Mouse (Mus musculus) kidney, embryonic 14.5 days (tissue): ENCODE results near the gene Sdk1. TPM values are rescaled to one million over a fixed set of nuclear protein-coding genes. Genes with fewer than 3 reads are reported as not detected.

Experiments used
- ATAC-seq: fragments of 200-750 bp; cut with Nextera tagmentation; 2 replicates; pipeline ENCODE4 v1.8.0; 2017; ENCODE audit warnings: moderate number of reproducible peaks, mild to moderate bottlenecking, moderate TSS enrichment, moderate library complexity; ENCODE audit not compliant: low FRiP score, low TSS enrichment
- H3K27ac ChIP-seq: fragments of 300-500 bp; sonication (generic); 2 replicates; pipeline ENCODE4 v1.5.1; 2014; ENCODE audit warnings: low read depth, mild to moderate bottlenecking, low read length, moderate library complexity, mixed read lengths
- H3K27me3 ChIP-seq: fragments of 300-500 bp; sonication (generic); 2 replicates; pipeline ENCODE4 v1.6.1; 2014; ENCODE audit warnings: mild to moderate bottlenecking, low read length; ENCODE audit not compliant: control insufficient read depth, insufficient read depth
- H3K36me3 ChIP-seq: fragments of 300-500 bp; sonication (generic); 2 replicates; pipeline ENCODE4 v1.6.1; 2014; ENCODE audit warnings: low read length, mixed read lengths; ENCODE audit not compliant: control insufficient read depth, insufficient read depth
- H3K4me1 ChIP-seq: fragments of 300-500 bp; sonication (generic); 2 replicates; pipeline ENCODE4 v1.6.1; 2014; ENCODE audit warnings: low read length, mixed read lengths; ENCODE audit not compliant: control insufficient read depth, insufficient read depth
- H3K4me2 ChIP-seq: fragments of 300-500 bp; sonication (generic); replicated peaks from 2 replicates; pipeline ENCODE4 v1.6.1; 2014; ENCODE audit warnings: low read depth, mild to moderate bottlenecking, low read length
- H3K4me3 ChIP-seq: fragments of 300-500 bp; sonication (generic); 2 replicates; pipeline ENCODE4 v1.5.1; 2014; ENCODE audit warnings: mild to moderate bottlenecking, low read length
- H3K9ac ChIP-seq: fragments of 300-500 bp; sonication (generic); 2 replicates; pipeline ENCODE4 v1.6.1; 2014; ENCODE audit warnings: low read depth, mild to moderate bottlenecking, low read length, moderate library complexity
- H3K9me3 ChIP-seq: fragments of 300-500 bp; sonication (generic); 2 replicates; pipeline ENCODE4 v1.6.1; 2016; ENCODE audit warnings: low read length; ENCODE audit not compliant: control insufficient read depth
- WGBS: fragments of 180-500 bp; shearing (Covaris S2); extraction: QIAGEN DNeasy Blood & Tissue Kit; methylation state at CpG from one replicate; pipeline ENCODE4 v1.1.7; 2014; 5-methylcytosine and 5-hydroxymethylcytosine counted together
- polyA plus RNA-seq: library from polyadenylated mRNA; unstranded; fragments of >200 nt; fragmentation: Nextera tagmentation; extraction: Ambion mirVana; gene quantifications from 2 replicates; pipeline ENCODE4 v1.2.1, GENCODE M21; 2014

Sdk1 gene
- polyA plus RNA-seq, 1 experiment from 2014 or later: 2.6 TPM

DNA sequence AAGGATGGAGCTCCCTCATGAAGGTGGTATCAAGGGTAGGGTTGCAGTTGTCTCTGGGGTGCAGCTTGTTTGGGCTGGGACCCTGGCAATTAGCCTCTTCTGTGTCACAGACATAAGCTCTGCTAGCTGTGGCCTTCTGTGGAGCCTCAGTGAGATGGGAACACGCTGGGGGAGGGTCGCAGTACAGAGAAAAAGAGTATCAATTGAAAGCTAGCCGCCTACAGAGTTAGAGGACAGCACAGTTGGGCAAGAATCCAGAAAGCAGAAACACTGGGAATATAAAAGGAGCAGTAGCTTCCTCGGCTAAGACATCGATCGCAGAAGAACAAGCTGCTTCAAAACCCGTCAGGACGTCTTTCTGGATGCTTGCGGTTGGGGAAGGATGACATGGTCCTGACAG lies 795.2 kb downstream of the Sdk1 start:
- Histone ChIP-seq H3K4me1 (peaks cover 5% of the 10 kb centered on the region; the same call in 1 of the 2 replicates), H3K27me3 (no peaks in the 10 kb centered on the region), H3K9ac (no peak overlapping the region), H3K4me3 (no peak overlapping the region), H3K9me3 (no peaks in the 10 kb centered on the region), H3K27ac (no peak overlapping the region), H3K4me2 (no peak overlapping the region), H3K36me3 (no peaks in the 10 kb centered on the region)
- no peak for ATAC-seq
- WGBS: 90% methylated on average over 9 of the region's 9 CpGs

DNA sequence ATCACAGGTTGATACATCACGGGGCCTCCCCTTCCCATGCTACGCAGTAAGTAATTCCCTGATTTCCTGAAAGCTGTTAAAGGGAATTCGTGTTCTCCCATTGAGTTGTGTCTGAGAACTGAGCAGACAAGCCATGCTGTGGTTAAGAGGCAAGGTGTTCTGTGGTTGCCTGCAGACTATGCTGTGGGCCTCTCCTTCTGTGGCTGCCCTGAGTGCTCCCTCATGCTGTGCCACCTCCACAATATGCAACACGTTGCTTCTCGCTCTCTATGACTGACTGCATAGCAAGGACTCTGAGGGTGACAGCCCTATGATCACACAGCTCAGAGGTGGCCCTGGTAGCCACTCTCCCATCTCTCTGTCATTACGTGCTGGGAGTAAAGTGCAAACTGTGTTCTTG lies 797.9 kb downstream of the Sdk1 start:
- H3K4me1 ChIP-seq: peaks cover 11% of the 10 kb centered on the region; the same call in 1 of the 2 replicates
- no peaks in the 10 kb centered on the region for H3K27me3 ChIP-seq
- no peak for ATAC-seq
- H3K4me2 ChIP-seq: no peak overlapping the region
- no peaks in the 10 kb centered on the region for H3K9me3 ChIP-seq
- no peak overlapping the region for H3K4me3 ChIP-seq
- H3K27ac ChIP-seq: no peak overlapping the region
- WGBS: 92% methylated on average over 6 of the region's 6 CpGs
- no peak overlapping the region for H3K9ac ChIP-seq
- no peaks in the 10 kb centered on the region for H3K36me3 ChIP-seq

DNA sequence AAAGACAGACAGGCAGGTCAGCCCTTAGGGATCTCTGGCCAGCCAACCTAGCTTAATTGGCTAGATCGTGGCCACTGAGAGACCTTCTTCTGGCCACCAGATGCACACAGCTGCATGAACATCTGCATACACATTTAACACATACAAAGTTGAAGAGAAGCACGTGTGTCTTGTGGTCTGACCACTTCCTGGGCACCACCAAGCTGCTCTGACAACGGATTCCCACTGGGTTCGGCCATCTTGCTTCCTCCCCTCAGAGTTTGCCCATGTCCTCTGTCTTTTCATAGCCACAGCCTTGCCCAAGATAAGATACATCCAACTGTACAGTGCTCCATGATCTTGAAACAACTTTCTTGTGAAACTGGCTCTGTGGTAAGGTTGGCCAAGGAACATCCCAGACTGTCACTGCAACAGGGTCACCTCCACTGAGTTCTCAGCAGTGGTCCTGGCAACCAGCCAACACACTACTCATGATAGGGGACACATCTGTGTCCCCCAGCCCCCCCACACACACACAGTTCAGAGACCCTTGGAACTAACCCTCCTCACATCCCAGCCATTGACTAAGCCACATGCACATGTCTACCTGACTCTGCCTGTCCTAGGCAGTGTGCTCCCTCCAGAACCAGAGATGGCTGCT lies 798.7 kb downstream of the Sdk1 start:
- H3K36me3 ChIP-seq: no peaks in the 10 kb centered on the region
- H3K9me3 ChIP-seq: no peaks in the 10 kb centered on the region
- H3K4me3 ChIP-seq: no peak overlapping the region
- no peaks in the 10 kb centered on the region for H3K27me3 ChIP-seq
- H3K27ac ChIP-seq: no peak overlapping the region
- H3K4me1 ChIP-seq: peaks cover 11% of the 10 kb centered on the region; the same call in 1 of the 2 replicates
- no peak for ATAC-seq
- no peak overlapping the region for H3K4me2 ChIP-seq
- no peak overlapping the region for H3K9ac ChIP-seq
- 89% methylated on average over 4 of the region's 4 CpGs for WGBS

DNA sequence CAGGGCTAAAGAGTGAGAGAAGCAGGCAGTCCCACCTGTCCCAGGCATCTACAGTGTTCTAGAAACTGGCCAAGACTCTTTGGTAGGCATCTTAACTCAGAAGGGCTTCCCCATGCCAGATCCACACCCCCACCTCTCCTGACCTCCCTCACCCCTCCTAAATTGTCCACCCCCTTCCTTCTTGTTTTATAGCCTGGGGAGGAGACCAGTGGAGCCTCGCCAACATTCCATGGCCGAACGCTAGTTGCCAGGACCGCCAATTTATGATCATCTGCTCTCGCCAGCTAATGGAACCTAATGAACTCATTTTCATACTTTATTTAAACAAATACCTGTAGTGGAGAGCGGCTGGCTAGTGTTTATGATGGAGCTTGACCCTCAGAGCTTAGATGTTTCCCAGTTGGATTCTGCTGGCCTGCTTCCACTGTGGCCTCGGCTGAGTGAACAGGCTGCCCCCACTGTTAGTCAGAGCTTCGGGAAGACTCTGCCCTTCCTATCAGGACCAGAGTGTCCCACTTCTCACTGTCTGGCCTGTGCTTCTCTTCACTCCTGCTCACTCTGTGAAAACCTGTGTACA lies 800.0 kb downstream of the Sdk1 start:
- H3K4me2 ChIP-seq: no peak overlapping the region
- no peaks in the 10 kb centered on the region for H3K27me3 ChIP-seq
- no peak overlapping the region for H3K9ac ChIP-seq
- no peaks in the 10 kb centered on the region for H3K36me3 ChIP-seq
- no peak overlapping the region for H3K27ac ChIP-seq
- WGBS: 33% methylated on average over 8 of the region's 8 CpGs
- ATAC-seq: no peak
- H3K4me3 ChIP-seq: no peak overlapping the region
- no peaks in the 10 kb centered on the region for H3K9me3 ChIP-seq
- H3K4me1 ChIP-seq: peaks cover 11% of the 10 kb centered on the region; the same call in 1 of the 2 replicates

DNA sequence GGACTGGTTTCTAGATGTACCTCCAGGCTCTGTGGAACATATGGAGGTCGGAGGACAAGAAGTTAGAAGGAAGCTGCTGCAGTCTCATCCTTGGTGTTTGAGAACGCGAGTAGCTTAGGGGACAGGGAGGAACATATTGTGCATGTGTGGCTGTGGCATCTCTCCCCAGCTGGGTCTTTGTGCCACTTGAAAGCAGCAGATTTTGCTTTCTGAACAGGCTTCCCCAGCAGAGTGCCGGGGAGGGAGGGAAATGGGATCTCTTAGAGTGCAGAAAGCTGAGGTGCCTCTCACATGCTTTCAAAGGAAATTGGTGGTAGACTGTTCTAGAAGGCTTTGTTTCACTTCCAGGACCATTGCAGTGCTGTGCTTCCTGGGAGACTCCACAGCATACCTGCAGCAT lies 820.5 kb downstream of the Sdk1 start:
- Histone ChIP-seq H3K4me3 (no peak overlapping the region), H3K27me3 (no peaks in the 10 kb centered on the region), H3K4me1 (no peaks in the 10 kb centered on the region), H3K27ac (no peak overlapping the region), H3K9ac (no peak overlapping the region), H3K36me3 (no peaks in the 10 kb centered on the region), H3K9me3 (peaks cover 3% of the 10 kb centered on the region; the same call in 1 of the 2 replicates), H3K4me2 (no peak overlapping the region)
- no peak for ATAC-seq
- WGBS: 90% methylated on average over 4 of the region's 4 CpGs

DNA sequence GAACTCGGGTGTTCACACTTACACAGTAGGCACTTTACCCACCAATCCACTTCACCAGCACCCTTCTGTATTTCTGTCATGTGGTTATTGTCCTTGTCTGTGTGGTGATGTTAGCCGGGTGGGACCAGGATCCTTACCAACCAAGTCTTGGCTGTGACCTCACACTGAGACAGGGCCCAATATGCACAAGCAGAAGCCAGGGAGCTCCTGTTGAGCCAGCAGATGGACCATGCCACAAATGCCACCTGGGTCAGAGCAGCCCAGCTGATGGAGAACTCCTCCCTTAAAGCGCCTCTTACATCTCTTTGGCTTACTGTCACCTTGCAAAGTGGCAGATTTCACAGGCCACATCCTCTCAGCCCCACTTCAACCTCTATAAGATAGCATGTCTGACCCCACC lies 830.0 kb downstream of the Sdk1 start:
- no peak overlapping the region for H3K4me3 ChIP-seq
- no peak overlapping the region for H3K4me2 ChIP-seq
- no peaks in the 10 kb centered on the region for H3K27me3 ChIP-seq
- H3K36me3 ChIP-seq: no peaks in the 10 kb centered on the region
- H3K27ac ChIP-seq: no peak overlapping the region
- H3K9me3 ChIP-seq: peaks cover 4% of the 10 kb centered on the region
- ATAC-seq: no peak
- no peaks in the 10 kb centered on the region for H3K4me1 ChIP-seq
- H3K9ac ChIP-seq: no peak overlapping the region
- 90% methylated on average over 3 of the region's 3 CpGs for WGBS

DNA sequence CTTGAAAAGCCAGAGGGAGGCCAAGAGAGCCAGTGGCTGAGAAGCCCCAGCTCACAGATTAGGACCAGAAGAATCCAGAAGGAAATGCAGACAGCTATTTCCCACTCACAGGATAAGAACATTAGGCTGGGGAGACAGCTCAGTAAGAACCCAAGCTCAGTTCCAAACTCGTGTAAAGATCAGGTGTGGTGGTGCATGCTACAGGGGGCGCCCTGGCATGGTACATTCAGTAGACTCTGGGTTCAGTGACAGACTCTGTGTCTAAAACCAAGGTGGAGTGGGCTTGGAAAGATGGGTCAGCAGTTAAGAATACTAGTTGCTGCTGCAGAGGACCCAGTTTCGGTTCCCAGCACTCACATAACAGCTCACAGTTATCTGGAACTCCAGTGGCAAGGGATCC lies 832.6 kb downstream of the Sdk1 start:
- no peaks in the 10 kb centered on the region for H3K27me3 ChIP-seq
- ATAC-seq: no peak
- no peaks in the 10 kb centered on the region for H3K36me3 ChIP-seq
- no peak overlapping the region for H3K27ac ChIP-seq
- WGBS: 77% methylated on average over 3 of the region's 3 CpGs
- no peak overlapping the region for H3K4me3 ChIP-seq
- H3K4me1 ChIP-seq: no peaks in the 10 kb centered on the region
- H3K9ac ChIP-seq: no peak overlapping the region
- H3K9me3 ChIP-seq: peaks cover 4% of the 10 kb centered on the region
- H3K4me2 ChIP-seq: no peak overlapping the region

DNA sequence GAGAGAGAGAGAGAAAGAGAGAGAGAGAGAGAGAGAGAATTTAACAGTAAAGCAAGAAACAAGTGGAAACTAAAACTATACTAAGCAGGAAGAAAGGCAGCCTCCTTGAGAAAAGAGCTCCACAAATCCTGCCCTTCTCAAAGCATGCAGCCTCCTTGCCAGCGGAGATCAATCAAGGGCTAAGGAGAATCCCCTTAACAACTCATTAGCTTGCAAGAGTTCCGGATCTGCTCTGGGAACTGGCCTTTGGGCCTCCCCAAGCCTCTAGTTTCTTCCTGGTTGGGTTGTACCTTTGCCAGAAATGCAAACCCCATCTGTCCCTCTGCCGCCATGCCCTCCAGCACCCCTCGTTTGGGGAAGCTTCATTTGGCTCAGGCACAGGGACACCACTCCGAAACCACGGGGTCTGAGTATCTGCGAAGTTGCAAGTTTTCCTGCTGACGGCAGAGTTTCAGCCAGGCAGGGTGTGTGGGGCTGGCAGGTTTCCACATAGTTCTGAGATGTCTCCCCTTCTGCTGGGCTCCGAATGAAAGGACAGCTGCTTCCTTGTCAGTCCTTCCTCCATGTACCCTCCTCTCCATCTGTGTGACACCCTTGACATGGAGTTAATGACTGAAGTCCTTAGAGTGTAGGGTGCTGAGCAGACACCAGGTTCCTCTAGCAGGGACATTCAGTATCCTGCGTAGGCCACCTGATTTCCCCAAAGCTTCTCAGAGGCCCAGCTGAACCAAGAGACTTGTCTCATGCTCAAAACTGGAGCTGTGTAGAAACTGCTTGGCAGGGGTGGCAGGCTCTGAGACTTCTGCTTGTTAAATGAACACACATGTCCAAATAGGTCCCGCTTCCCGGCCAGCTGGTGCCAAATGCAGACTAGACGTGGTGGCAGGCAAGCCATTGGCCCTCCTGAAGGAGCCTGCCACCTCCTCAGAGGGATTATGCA lies 833.5 kb downstream of the Sdk1 start:
- H3K4me1 ChIP-seq: no peaks in the 10 kb centered on the region
- H3K27ac ChIP-seq: no peak overlapping the region
- H3K27me3 ChIP-seq: no peaks in the 10 kb centered on the region
- no peak overlapping the region for H3K4me3 ChIP-seq
- ATAC-seq: no peak
- H3K9ac ChIP-seq: no peak overlapping the region
- H3K9me3 ChIP-seq: no peaks in the 10 kb centered on the region; the same call in 1 of the 2 replicates
- WGBS: 58% methylated on average over 13 of the region's 13 CpGs
- H3K36me3 ChIP-seq: no peaks in the 10 kb centered on the region
- no peak overlapping the region for H3K4me2 ChIP-seq

DNA sequence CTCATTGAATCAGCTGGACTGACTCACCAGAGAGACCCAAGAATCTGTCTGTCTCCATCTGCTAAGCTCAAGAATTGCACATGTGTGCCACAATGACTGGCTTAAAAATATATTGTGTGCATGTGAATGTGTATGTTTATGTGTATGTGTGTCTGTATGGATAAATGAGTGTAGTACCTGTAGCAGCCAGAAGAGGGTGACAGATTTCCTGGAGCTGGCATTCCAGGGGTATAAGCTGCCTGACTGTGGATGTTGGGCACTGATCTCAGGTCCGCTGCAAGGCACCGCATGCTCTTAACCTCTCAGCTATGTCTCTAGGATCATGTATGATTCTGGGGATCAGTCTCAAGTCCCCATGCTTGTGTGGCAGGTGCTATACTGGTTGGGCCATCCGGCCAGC lies 839.4 kb downstream of the Sdk1 start:
- Histone ChIP-seq H3K9ac (no peak overlapping the region), H3K4me2 (no peak overlapping the region), H3K9me3 (no peaks in the 10 kb centered on the region; the same call in 1 of the 2 replicates), H3K27me3 (no peaks in the 10 kb centered on the region), H3K36me3 (no peaks in the 10 kb centered on the region), H3K4me1 (no peaks in the 10 kb centered on the region), H3K27ac (no peak overlapping the region), H3K4me3 (no peak overlapping the region)
- 94% methylated on average over 3 of the region's 3 CpGs for WGBS
- ATAC-seq: no peak
